Mouse (Mus musculus) liver, adult 2 months (tissue): ENCODE measurements at regions not wholly inside any gene's neighbourhood (a gene's known extent, or its start where the extent isn't known, plus 50 kb on each side); places are given as distances from the start of the nearest gene placed in this dataset.

Experiments used
- CTCF ChIP-seq: fragments of 200-500 bp; IDR thresholded peaks from 2 replicates; pipeline ENCODE4 v1.5.1; 2011; ENCODE audit warnings: low read depth, low read length, control low read depth
- POLR2A ChIP-seq: fragments of 200-500 bp; IDR thresholded peaks from 2 replicates; pipeline ENCODE4 v1.6.1; 2011; ENCODE audit warnings: low read length, control low read depth; ENCODE audit not compliant: insufficient read depth; ENCODE audit errors: extremely low read depth

- no peak for TF ChIP-seq CTCF
- TF ChIP-seq POLR2A: no peak
Measured at GRCm38 (mm10) chr10:111789264-111789663, 183.2 kb upstream of the Krr1 start.
